14 mouse cellular contexts compared by ENCODE assay signal in genomic region chr15:27246302-27246701, GRCm38 (mm10).
A peak's percentile ranks its signal among the peaks of the same experiment; 100 is the strongest.
DNase-seq lines count a peak whose midpoint lies in the region; ATAC-seq and TF ChIP-seq lines count a peak whose summit lies in the region.
"Had no signal": no experiment of that assay in that cellular context is flagged by ENCODE, and none has a peak within 500 bp of the region (broad histone marks: within the 10 kb centered on the region; RNA-seq: fewer than 3 reads in every experiment).

No protein-coding gene starts in this region.

- no peaks in the 10 kb centered on the region for H3K36me3 ChIP-seq in midbrain, postnatal 0 days (ENCODE audit: insufficient read depth, low read length)
- no peaks in the 10 kb centered on the region for H3K36me3 ChIP-seq in midbrain, embryonic 10.5 days
- no peaks in the 10 kb centered on the region for H3K36me3 ChIP-seq in heart, embryonic 11.5 days (ENCODE audit: control insufficient read depth, insufficient read depth, low read length)
- H3K36me3 ChIP-seq in stomach, postnatal 0 days (ENCODE audit: control insufficient read depth, insufficient read depth, low read length): no peaks in the 10 kb centered on the region
- H3K36me3 ChIP-seq: embryonic facial prominence, embryonic 12.5 days; hindbrain, embryonic 12.5 days; liver, embryonic 13.5 days had no signal

- no peak for TF ChIP-seq EP300 in stomach, postnatal 0 days (optimal IDR thresholded peaks at IDR 0.05)

- no peak overlapping the region for H3K4me2 ChIP-seq in midbrain, postnatal 0 days (ENCODE audit: low read depth, low read length, poor library complexity, severe bottlenecking)
- peak overlapping the region; percentile 12; the same call in 1 of the 2 replicates for H3K4me2 ChIP-seq in heart, embryonic 11.5 days
- no peak overlapping the region for H3K4me2 ChIP-seq in stomach, postnatal 0 days (replicated peaks; ENCODE audit: low read depth)
- H3K4me2 ChIP-seq: embryonic facial prominence, embryonic 12.5 days; hindbrain, embryonic 12.5 days; liver, embryonic 13.5 days had no signal

- DNase-seq in midbrain, postnatal 0 days (ENCODE audit: low spot score): peak; percentile 19
- DNase-seq in midbrain, embryonic 10.5 days (ENCODE audit: low spot score): no peak
- DNase-seq in kidney, postnatal 10 days: peak; percentile 34
- DNase-seq in skeletal muscle tissue, adult 2 months (ENCODE audit: low read depth, low spot score): peak; percentile 19
- no peak for DNase-seq in T-cell, adult 2 months (ENCODE audit: low spot score)
- no peak for DNase-seq in stomach, postnatal 0 days (ENCODE audit: low spot score)
- DNase-seq: cerebellum, adult 11 months; layer of hippocampus, adult 9-11 months; liver, embryonic 13.5 days had no signal

- H3K4me1 ChIP-seq in midbrain, postnatal 0 days (ENCODE audit: insufficient read depth, low read length): no peaks in the 10 kb centered on the region
- H3K4me1 ChIP-seq in midbrain, embryonic 10.5 days: no peaks in the 10 kb centered on the region
- H3K4me1 ChIP-seq in heart, embryonic 11.5 days (ENCODE audit: control insufficient read depth, insufficient read depth, low read length): peaks cover 18% of the 10 kb centered on the region
- H3K4me1 ChIP-seq in stomach, postnatal 0 days (replicated peaks; ENCODE audit: control insufficient read depth, insufficient read depth): no peaks in the 10 kb centered on the region
- H3K4me1 ChIP-seq: embryonic facial prominence, embryonic 12.5 days; hindbrain, embryonic 12.5 days; liver, embryonic 13.5 days had no signal

- no peaks in the 10 kb centered on the region for H3K27me3 ChIP-seq in midbrain, postnatal 0 days (ENCODE audit: insufficient read depth, low read length)
- H3K27me3 ChIP-seq in midbrain, embryonic 10.5 days (ENCODE audit: low read depth, poor library complexity, severe bottlenecking): no peaks in the 10 kb centered on the region
- no peaks in the 10 kb centered on the region for H3K27me3 ChIP-seq in heart, embryonic 11.5 days (ENCODE audit: control insufficient read depth, insufficient read depth, low read length)
- H3K27me3 ChIP-seq in stomach, postnatal 0 days (ENCODE audit: control insufficient read depth, insufficient read depth, low read length): no peaks in the 10 kb centered on the region
- H3K27me3 ChIP-seq: CH12.LX; embryonic facial prominence, embryonic 12.5 days; hindbrain, embryonic 12.5 days; liver, embryonic 13.5 days had no signal

- H3K27ac ChIP-seq in midbrain, postnatal 0 days (ENCODE audit: low read depth, low read length): no peak overlapping the region
- H3K27ac ChIP-seq in midbrain, embryonic 10.5 days (replicated peaks): no peak overlapping the region
- peak overlapping the region; percentile 43 for H3K27ac ChIP-seq in heart, embryonic 11.5 days (ENCODE audit: low read depth, low read length)
- no peak overlapping the region for H3K27ac ChIP-seq in stomach, postnatal 0 days (replicated peaks)
- H3K27ac ChIP-seq: embryonic facial prominence, embryonic 12.5 days; hindbrain, embryonic 12.5 days; liver, embryonic 13.5 days had no signal

- H3K4me3 ChIP-seq in midbrain, postnatal 0 days (ENCODE audit: low read depth, low read length): no peak overlapping the region
- no peak overlapping the region for H3K4me3 ChIP-seq in midbrain, embryonic 10.5 days
- no peak overlapping the region for H3K4me3 ChIP-seq in heart, embryonic 11.5 days (ENCODE audit: low read depth, low read length)
- no peak overlapping the region for H3K4me3 ChIP-seq in stomach, postnatal 0 days (ENCODE audit: low read depth, low read length)
- H3K4me3 ChIP-seq: embryonic facial prominence, embryonic 12.5 days; hindbrain, embryonic 12.5 days; liver, embryonic 13.5 days had no signal

- no peak for TF ChIP-seq CTCF in midbrain, postnatal 0 days (IDR thresholded peaks at IDR 0.05)
- TF ChIP-seq CTCF in stomach, postnatal 0 days (IDR thresholded peaks at IDR 0.05; ENCODE audit: low read depth): no peak

- WGBS in midbrain, postnatal 0 days: 72% methylated on average over 3 of the region's 3 CpGs
- WGBS in midbrain, embryonic 10.5 days: 86% methylated on average over 3 of the region's 3 CpGs
- 4% methylated on average over 3 of the region's 3 CpGs for WGBS in heart, embryonic 11.5 days (ENCODE audit: insufficient replicate concordance)
- 9% methylated on average over 3 of the region's 3 CpGs for WGBS in stomach, postnatal 0 days

- H3K9me3 ChIP-seq in midbrain, postnatal 0 days (ENCODE audit: low read length): no peaks in the 10 kb centered on the region
- no peaks in the 10 kb centered on the region for H3K9me3 ChIP-seq in midbrain, embryonic 10.5 days (replicated peaks)
- H3K9me3 ChIP-seq in heart, embryonic 11.5 days (replicated peaks; ENCODE audit: control insufficient read depth, low read length): no peaks in the 10 kb centered on the region
- H3K9me3 ChIP-seq in stomach, postnatal 0 days (ENCODE audit: control insufficient read depth, low read length): no peaks in the 10 kb centered on the region
- H3K9me3 ChIP-seq: embryonic facial prominence, embryonic 12.5 days; hindbrain, embryonic 12.5 days; liver, embryonic 13.5 days had no signal

- no peak overlapping the region for H3K9ac ChIP-seq in midbrain, postnatal 0 days (replicated peaks; ENCODE audit: low read length, poor library complexity, severe bottlenecking)
- H3K9ac ChIP-seq in heart, embryonic 11.5 days (ENCODE audit: low read depth, low read length): no peak overlapping the region
- H3K9ac ChIP-seq in stomach, postnatal 0 days (ENCODE audit: low read length): no peak overlapping the region
- H3K9ac ChIP-seq: embryonic facial prominence, embryonic 12.5 days; hindbrain, embryonic 12.5 days; liver, embryonic 13.5 days had no signal

- no peak for ATAC-seq in midbrain, postnatal 0 days (ENCODE audit: low FRiP score)
- peak; percentile 76 for ATAC-seq in heart, embryonic 11.5 days (replicated peaks; ENCODE audit: insufficient number of reproducible peaks, low FRiP score, low TSS enrichment)
- no peak for ATAC-seq in stomach, postnatal 0 days (ENCODE audit: low FRiP score, low TSS enrichment)
- ATAC-seq: forebrain, embryonic 16.5 days had no signal

Comparison
In these comparisons a context has a peak if more than half of its experiments do, and no peak if none do; other contexts are left out.
1. DNase-seq: peak in midbrain, postnatal 0 days (single experiment), kidney, postnatal 10 days (single experiment) and skeletal muscle tissue, adult 2 months (single experiment); none in midbrain, embryonic 10.5 days (single experiment), T-cell, adult 2 months (single experiment) and stomach, postnatal 0 days (single experiment).